Mouse (Mus musculus) frontal cortex, postnatal 25 days (tissue): ENCODE data around the gene Cdk2ap2.
"Not testable (repeated sequence)": the region's sequence is repeated elsewhere in the genome, so short reads cannot be mapped to it uniquely, and the experiment has no call there.

Experiments used
- DNase-seq, 2 experiments: peaks; one replicate each; pipeline ENCODE4 v3.0.0; 2022; ENCODE audit warnings: low spot score in 2 of 2

Cdk2ap2 gene

GRCm38 (mm10) chr19:4068242-4068641 lies 28.7 kb upstream of the Cdk2ap2 start:
- not testable (repeated sequence) for DNase-seq

GRCm38 (mm10) chr19:4068717-4069410 lies 28.1 kb upstream of the Cdk2ap2 start:
- DNase-seq = no peak

- no peak for DNase-seq
Measured at GRCm38 (mm10) chr19:4070311-4070710, 26.7 kb upstream of the Cdk2ap2 start.

- no peak for DNase-seq
Measured at GRCm38 (mm10) chr19:4070756-4071155, 26.2 kb upstream of the Cdk2ap2 start.

- no peak for DNase-seq
Measured at GRCm38 (mm10) chr19:4071406-4071805, 25.6 kb upstream of the Cdk2ap2 start.

- no peak for DNase-seq
Measured at GRCm38 (mm10) chr19:4072706-4073424, 24.1 kb upstream of the Cdk2ap2 start.

- no peak for DNase-seq
Measured at GRCm38 (mm10) chr19:4075531-4075930, 21.5 kb upstream of the Cdk2ap2 start.

- DNase-seq = no peak
Measured at GRCm38 (mm10) chr19:4079594-4079993, 17.4 kb upstream of the Cdk2ap2 start.

- DNase-seq = no peak
Measured at GRCm38 (mm10) chr19:4080511-4081009, 16.4 kb upstream of the Cdk2ap2 start.

- DNase-seq = no peak
Measured at GRCm38 (mm10) chr19:4081394-4081793, 15.6 kb upstream of the Cdk2ap2 start, which contains the start of gene Cabp2. Gene Cabp2 (plus strand): TSS chr19:4081578.

- DNase-seq = no peak
Measured at GRCm38 (mm10) chr19:4082219-4082965, 14.6 kb upstream of the Cdk2ap2 start.

- no peak for DNase-seq
Measured at GRCm38 (mm10) chr19:4083316-4083715, 13.7 kb upstream of the Cdk2ap2 start.

GRCm38 (mm10) chr19:4083826-4084225 lies 13.2 kb upstream of the Cdk2ap2 start:
- no peak for DNase-seq

- no peak for DNase-seq
Measured at GRCm38 (mm10) chr19:4084984-4085383, 12.0 kb upstream of the Cdk2ap2 start.

- no peak for DNase-seq
Measured at GRCm38 (mm10) chr19:4086156-4086555, 10.8 kb upstream of the Cdk2ap2 start.

- DNase-seq = no peak
Measured at GRCm38 (mm10) chr19:4087090-4087489, 9.9 kb upstream of the Cdk2ap2 start.

- no peak for DNase-seq
Measured at GRCm38 (mm10) chr19:4088146-4088545, 8.8 kb upstream of the Cdk2ap2 start.

- no peak for DNase-seq
Measured at GRCm38 (mm10) chr19:4089128-4089527, 7.9 kb upstream of the Cdk2ap2 start.

GRCm38 (mm10) chr19:4090446-4090845 lies 6.5 kb upstream of the Cdk2ap2 start:
- no peak for DNase-seq

GRCm38 (mm10) chr19:4091383-4091782 lies 5.6 kb upstream of the Cdk2ap2 start:
- no peak for DNase-seq

- no peak for DNase-seq
Measured at GRCm38 (mm10) chr19:4092750-4093149, 4.2 kb upstream of the Cdk2ap2 start.

GRCm38 (mm10) chr19:4093772-4094171 lies 3.2 kb upstream of the Cdk2ap2 start:
- no peak for DNase-seq
